Mouse (Mus musculus): ENCODE results near the gene Psmg3.

Gene Psmg3

DNA sequence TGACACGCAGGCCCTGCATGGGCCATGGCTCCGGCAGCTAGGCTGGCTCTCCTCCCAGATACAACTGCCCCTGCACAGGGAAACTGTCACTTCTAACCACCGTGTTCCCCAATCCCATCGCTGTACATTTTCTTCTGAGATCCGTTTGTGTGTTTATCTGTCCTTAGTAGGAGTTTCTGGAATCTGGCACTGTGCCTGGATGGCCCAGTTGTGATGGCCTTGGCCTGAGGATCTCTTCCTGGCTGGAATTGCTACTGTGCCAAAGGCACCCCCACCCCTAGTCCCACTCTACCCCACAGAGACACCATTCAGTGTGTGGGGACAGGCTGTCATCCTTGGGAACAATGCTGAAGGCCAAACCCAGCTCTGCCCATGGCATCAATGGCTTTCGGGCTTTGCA lies 10.7 kb downstream of the Psmg3 start:
- DNase-seq (ENCODE audit: low spot score): no peak

DNA sequence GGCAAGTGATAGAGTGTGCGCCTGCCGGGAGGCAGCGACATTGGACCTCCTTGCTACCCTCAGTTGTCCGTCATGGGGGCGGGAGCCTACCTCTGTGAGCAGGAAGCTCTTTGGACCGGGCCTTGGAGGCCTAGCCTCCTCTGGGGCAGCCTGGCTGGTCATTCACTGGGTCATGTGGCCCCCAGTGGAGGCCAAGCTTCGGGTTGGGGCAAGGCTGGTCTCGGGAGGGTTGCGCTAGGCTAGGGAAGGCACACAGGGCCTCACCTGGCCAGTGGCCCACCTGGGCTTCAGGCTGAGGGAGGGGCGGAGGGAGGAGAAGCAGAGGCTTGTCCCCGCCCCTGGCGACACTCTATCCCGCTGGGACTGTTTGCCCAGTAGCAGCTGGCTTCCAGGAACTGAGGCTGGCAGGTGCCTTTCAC lies 12.7 kb downstream of the Psmg3 start:
- DNase-seq (ENCODE audit: low spot score): no peak

DNA sequence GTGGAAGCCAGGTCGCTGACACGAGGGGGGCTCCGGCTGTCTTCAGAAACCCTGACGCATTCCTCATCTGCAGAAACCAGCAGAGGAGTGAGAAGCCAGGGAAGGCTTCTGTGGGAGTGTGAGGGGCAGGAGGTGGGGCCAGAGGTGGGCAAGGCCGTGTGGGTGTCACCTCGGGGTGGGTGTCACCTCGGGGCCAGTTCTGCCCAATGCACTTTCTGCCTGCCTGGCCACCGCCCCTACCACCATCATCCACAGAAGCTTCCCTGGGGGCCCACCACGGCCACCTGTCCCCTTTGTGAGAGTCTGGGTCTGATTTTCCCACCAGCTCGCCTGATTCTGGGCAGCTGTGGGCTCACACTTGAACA lies 13.6 kb downstream of the Psmg3 start:
- no peak for DNase-seq (ENCODE audit: low spot score)

DNA sequence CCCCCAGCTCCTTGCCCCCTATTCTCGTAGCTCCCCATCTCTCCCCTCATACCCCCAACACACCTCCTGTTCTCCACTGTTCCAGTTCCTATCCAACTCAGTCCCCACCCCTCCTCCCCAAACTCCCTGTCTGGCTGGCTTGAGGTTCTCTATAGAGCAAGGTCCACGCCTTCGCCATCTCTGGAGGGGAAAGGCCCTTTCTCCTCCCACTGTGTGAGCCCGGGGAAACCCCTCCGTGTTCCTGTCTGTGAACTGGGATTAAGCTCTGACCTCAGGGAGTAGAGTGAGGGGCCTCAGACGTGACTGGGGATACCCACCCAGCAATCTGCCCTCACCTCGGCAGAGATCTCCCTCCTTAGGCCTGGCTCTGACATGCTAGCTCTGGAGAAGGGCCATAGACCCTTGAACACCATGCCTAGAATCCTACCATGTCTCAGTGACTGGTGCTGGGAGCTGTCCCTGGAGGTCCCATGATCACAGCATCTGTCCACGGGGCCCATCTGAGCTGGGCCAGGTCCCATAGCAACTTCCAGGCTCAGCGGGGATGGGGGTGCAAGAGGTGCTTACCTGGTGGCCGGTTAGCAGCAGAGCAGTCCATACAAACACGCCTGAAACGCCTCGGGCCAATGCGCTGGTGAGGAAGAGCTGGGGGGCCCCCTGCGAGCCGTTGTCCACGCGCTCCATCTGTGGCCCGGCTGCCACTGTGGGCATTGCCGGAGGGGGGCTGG lies 14.1 kb downstream of the Psmg3 start:
- no peak for DNase-seq (ENCODE audit: low spot score)

DNA sequence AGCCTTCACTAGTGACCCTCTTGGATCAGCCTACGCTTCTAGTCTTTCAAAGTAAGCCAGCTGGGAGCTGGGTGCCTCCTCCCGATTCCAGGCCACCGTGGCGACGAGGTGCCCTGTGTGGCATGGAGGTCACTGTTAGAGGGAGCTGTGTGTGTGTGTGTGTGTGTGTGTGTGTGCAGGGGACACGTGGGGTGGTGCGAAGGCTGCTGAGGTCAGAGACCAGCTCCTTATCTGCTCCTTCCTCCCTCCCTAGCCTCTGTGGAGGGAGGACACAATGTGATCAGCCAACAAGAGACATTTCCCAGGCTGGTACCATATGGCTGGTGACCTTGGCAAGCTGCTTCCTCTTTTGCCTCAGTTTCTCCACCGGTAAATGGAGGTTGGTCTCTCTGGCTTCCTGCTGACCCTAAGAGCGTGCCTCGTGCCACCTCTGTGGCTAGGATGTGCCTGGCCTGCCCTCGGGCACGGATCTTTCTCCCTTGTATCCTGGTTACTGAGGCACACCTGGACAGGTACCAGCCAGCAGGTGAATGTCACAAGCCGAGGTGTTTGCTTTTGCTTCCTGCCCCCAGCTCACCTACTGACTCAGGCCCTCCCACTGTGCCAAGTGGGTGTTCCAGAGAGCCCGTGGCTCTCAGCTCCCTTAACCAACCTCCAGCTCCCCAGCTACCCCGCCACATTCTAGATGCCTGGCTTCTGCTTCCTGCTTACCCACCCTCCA lies 14.8 kb downstream of the Psmg3 start:
- DNase-seq (ENCODE audit: low spot score): no peak

DNA sequence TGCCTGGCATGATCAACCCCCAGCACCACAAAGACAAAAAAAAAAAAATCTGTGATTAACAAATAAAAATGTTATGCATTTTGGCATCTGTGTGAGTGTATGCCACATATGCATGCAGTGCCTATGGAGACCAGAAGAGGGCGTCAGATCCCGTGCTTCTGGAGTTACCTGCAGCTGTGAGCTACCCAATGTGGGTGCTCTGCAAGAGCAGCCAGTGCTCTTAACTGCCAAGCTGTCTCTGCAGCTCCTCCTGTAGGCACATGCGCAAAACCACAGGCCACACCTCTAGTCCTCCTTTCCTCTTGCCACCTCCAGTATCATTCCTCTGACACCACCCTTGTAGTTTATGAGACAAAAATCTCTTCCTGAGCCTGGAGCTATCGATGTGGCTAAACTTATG lies 17.3 kb downstream of the Psmg3 start:
- no peak for DNase-seq (ENCODE audit: low spot score)

DNA sequence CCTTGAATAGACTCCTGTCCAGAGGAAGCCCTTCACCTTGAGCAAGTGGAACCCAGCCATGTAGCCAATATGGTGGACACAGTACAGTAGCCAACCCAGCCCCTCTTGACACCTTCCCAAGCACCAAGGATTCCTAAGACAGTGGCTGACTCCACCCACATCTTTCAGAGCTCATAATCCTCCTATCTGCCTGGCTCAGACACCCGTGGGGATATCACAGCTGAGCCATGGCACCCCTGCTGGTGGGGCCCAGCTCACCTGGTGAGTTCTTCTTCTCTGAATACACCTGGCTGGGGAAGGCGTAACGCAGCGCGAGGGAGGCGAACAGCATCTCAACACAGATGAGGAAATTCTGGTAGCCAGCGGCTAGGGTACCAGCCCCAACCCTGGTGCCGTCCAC lies 20.8 kb downstream of the Psmg3 start:
- DNase-seq (ENCODE audit: low spot score): no peak

DNA sequence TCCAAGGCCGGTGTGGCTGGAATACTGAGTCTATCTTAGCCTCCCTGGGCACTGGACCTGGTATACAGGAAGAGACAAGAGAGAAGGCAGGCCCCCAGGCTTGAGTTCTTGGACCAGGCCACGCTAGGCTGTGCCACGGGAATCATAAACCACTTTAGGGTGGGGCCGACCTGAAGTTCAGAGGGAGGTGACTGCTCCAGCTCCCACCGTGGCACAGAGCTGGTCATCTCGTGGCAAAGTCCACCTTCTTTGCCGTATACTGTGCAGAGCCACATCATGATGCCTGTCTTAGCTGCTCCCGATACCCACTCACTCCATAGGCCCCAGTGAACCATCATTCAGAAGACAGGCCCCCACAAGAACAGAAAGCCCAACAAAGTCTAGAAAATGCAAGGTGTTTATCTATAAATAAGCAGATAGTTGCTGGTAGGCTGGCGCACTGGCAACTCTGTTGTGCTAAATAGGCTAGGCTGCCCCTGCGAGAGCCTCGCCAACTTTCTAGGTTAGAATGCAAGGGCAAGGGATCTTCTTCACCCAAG lies 22.0 kb downstream of the Psmg3 start:
- DNase-seq (ENCODE audit: low spot score): no peak

DNA sequence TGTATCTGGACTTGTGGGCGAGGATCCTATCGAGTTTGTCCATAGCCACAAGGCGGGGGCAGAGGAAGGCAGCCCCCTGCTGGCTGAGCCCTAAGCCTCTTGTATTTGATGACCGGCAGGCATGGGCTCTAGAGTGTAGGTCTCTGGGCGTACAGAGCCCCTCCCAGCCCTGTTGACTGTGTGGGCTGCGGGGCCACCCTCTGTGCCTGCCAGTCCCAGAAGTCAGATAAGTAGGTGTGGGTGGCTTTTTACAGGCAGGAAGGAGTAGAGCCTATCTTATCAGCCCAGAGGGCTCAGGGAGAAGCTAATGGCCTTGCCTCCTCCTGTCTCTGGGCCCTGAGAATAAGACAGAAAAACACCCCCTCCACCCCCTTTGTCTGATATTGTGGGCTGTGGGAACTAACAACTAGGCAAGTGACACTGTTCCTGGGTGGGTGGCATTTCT lies 22.6 kb downstream of the Psmg3 start:
- DNase-seq (ENCODE audit: low spot score): no peak

DNA sequence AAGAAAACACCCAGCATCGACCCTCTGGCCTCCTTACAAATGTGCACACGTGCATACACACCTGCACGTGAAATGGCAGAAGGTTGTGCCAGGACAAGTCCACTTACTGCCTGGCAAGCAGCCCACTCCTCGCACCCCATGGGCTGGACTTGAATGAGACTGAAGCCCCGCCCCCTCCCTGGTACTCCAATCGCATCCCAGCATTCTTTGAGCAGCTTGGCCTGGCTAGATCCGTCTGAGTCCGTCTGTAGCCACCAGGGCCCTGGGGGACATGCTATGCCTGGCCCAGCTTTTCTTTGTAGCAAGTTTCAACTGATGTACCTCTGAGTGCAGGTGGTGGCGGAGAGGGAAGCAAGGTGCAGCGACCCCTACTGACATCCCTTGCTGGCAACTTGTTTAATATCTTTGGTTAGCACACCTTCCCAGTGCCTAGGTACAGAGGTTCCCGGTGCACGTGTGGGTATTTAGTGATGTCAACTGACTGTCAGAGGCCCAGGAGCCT lies 23.0 kb downstream of the Psmg3 start:
- no peak for DNase-seq (ENCODE audit: low spot score)

DNA sequence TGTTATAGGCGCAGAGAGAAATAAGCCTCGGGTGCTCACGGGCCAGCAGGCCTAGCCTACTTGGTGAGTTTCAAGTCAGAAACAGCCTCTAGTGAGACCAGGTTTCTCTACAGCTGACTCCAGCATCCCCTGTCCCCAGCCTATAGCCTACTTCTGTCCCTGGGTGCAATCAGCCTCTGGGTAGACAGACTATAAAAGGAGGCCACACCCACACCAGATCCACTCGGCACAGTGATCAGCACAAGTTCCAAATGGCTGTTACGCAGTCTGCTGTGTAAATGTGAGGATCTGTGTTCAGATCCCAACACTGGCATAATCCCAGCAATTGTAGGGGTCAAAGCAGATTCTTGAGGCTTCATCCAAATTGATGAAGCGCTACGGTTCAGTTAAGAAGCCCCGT lies 23.5 kb downstream of the Psmg3 start:
- no peak for DNase-seq (ENCODE audit: low spot score)

DNA sequence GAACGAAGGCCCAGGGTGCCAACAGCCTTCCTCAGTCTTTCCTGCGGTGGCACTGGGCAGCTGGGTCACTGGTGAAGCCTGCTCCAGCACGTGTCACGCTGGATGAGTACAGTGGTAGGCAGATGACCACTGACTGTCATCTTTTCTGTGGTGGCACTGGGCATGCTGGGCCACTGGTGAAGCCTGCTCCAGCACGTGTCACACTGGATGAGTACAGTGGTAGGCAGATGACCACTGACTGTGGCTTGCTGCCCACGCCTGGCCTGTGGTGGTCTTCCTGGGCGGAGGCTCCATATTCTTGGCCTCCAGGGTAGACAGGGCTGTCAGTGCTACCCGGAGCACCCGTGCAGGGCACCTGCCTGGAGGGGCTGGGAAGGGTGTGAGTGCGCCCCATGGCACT lies 24.8 kb downstream of the Psmg3 start:
- DNase-seq (ENCODE audit: low spot score): no peak

DNA sequence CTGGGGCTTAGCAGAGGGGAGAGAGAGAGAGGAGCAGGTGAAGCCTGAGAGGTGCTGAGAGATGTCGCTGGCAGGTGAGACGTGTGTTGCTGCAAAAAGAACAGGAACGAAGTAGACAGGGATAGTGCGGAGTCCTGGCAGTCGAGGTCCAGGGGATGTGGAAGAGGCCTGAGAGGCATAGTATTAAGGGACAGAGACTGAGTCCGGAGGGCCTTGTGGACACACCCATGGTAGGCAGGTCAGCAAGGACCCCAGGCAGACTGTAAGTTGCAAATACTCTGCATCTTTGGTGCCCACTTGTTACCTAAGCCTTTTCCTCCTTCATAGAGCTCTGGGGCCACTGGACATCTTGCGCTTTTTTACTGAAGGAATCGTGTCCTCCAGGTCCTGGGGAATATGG lies 25.5 kb downstream of the Psmg3 start:
- no peak for DNase-seq (ENCODE audit: low spot score)

DNA sequence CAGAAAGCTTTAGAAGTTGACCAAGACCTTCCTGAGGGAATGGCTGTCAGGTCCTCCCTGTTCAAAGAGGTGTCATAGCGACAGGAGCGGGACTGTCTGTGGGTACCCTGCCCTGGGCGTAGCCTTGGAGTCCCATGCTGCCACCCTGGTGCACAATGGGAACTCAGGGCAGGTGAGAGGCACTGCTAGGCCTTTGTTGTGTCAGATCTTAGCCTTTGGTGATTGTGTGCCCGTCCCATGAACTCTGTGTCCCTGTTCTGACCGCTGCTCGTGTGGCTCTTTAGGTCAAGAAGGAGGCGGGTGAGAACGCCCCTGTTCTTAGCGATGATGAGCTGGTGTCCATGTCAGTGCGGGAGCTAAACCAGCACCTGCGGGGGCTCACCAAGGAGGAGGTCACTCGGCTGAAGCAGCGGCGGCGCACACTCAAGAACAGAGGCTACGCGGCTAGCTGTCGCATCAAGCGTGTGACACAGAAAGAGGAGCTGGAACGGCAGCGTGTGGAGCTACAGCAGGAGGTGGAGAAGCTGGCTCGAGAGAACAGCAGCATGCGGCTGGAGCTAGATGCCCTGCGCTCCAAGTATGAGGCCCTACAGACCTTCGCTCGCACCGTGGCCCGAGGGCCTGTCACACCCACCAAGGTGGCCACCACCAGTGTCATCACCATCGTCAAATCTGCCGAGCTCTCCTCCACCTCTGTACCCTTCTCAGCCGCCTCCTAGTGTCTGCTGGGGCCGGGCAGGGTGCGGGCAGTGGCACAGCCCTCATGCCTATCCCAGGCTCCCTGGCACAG lies 26.7 kb downstream of the Psmg3 start:
- no peak for DNase-seq (ENCODE audit: low spot score)

DNA sequence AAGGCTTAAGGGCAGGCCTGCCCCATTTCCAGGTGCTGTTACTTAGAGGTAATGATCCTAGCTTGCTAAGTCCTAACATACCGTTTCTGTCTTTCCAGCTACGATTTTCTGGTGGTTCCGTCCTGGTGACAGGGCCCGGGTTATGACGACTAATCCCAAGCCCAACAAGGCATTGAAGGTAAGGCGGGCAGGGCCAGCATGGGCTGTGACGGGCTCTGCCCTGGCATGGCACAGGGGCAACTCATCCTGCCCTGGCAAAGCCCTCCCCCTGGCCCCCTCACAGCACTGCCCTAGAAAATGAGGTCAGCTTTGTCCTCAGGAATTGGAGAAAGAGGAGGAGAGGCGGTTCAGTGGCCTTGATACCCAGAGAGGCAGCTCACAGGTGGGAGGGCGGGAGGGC lies 27.6 kb downstream of the Psmg3 start:
- DNase-seq (ENCODE audit: low spot score): no peak

DNA sequence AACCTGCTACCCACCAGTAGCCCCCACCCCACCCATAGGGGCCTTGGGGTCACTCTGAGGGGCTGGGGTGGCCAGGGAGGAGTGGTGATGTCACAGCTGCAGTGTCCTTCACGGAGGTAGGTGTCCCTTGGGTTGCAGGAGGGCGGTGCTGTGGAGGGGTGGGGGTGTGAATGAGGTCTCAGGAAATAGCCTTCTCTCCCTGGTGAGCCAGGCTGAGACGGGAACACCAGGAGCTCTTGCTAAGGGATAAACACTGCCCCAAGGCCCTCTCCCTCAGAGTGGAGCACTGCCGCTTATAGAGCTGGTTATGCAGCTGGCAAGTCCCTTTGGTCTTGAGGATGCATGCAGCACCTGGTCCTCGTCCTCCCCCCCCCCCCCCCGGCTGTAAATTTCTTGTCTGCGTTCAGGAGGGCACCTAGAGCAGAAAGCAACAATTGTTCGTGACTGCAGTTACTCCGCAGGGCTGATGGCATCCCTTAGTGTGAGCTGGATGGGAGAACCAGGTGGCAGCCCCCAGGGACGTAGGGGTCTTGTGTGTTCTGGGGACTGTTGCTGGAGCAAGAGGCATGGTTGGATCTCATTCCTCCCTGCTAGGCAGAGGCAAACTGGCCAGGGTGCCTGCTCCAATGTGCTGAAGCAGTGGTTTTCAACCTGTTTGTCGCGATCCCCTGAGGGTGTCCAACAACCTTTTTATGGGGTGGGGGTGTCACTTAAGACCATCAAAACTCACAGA lies 28.4 kb downstream of the Psmg3 start:
- DNase-seq (ENCODE audit: low spot score): no peak

DNA sequence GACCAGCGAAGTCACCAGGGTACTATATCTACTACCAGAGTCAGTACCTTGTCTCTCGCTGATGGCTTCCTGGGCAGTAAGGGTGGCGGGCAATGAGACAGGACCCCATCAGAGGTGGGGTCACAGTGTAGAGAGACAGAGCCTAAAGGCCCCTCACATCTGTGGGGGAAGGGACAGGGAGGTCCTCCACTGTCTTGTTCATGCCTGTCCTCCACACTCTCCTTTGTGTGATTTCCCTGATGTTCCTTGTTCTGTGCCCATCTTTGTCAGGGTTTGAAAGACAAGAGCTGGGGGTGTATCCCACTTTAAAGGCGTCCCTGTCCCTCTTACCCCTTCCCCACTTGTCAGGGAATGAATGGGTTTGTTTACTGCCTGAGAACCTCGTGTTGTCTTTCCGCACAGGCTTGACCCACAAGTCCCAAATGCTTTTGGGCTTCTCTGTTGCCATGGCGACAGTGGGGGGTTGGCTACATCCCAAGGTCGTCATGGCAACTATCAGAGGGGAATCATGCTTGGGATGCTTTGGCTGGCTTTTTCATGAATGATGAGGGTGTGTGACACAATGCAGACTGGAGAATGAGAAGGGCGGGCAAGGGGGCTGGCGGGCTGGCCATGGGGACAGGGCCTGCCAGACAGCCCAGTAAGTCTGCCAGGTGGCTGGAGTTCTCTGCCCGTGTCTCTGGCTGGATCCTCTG lies 29.1 kb downstream of the Psmg3 start:
- peak; percentile 65 for DNase-seq (ENCODE audit: low spot score)

DNA sequence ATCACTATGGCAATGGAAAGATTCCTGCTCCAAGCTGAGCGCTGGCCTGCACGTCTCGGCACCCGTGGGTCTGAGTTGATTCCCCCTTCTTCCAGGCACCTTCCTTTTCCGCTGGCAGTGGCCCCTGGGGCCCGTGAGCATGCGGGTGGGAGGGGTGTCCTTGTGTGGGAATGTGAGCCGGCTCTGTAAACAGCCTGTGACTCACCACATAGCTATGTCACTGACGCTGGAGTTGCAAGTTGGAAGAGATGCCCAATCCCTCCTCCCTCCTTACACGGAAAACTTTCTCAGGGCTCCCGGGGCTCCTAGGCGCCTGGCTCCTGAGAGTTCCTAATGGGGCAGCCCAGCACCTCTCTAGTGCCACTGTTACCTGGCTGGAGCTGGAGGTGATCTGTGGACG lies 29.8 kb downstream of the Psmg3 start:
- no peak for DNase-seq (ENCODE audit: low spot score)

DNA sequence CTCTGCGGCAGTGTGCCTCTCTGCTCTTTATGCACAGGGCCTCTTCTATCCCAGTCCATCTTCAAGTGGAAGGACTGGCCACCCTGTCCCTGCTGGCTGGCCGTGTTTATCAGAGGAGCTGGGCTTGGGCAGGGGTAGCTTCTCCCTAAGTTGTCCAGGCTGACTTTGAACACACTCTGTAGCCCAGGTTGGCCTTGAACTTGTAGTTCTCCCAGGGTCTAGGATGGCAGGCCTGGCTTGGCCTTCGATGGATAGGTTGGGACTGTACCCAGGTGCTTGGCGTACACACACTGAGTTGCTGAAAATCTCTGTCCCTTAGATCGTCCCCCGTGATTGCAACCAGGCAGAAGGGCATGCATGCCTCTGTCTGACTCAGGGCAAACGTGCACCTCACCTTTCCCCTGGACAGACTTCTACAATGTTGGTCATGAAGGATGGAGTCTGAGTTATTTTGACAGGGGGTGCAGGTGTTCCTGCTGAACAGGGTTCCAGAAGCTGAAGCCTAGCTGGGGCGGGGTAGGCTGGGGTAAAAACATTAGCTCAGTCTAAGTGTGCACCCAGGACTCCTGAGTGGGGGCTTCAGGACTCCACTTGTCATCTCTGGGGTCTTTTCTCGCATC lies 30.6 kb downstream of the Psmg3 start:
- no peak for DNase-seq (ENCODE audit: low spot score)

DNA sequence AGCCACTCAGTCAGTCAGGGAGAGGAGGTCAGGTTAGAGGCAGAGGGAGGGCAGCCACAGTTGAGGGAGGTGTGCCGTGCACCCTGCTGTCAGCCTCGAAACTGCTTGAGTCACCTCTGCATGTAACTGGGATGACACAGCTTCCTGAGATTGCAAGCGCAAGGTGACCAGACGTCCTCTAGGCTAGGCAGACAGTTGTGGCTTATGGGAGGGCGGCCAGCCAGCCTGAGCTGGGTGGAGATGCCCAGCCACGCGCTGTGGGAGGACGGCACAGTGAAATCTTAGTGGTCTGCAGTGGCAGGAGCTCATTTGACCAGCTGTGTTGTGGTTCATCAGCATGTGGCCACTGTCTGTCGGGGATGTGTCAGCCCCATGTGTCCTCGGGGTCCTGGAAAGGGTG lies 31.7 kb downstream of the Psmg3 start:
- DNase-seq (ENCODE audit: low spot score): no peak

DNA sequence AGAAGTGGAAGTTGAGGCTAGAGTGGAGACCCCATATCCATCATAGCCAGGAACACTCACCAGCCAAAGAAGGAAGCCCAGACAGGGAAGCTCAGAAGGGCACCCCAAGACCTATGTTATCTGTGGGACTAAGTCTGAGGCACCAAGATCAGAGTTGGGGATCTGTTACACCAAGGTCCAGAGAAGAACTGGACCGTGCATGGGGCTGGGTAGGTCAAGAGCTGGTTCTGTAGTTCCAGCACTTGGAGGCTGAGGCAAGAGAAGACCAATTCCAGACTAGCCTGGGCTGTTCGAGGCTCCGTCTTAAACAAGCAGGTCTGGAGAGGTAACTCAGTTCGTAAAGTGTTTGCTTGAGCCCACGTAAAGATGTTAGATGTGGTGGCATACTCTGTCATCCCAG lies 32.5 kb downstream of the Psmg3 start:
- no peak for DNase-seq (ENCODE audit: low spot score)
